Mouse (Mus musculus) Muller cell, postnatal 12 days (primary cell): ENCODE measurements around the gene Sys1.

ENCODE experiments used
- DNase-seq: peaks from one replicate; pipeline ENCODE4 v3.0.0-alpha.2; 2015; ENCODE audit errors: inconsistent ontology term

The Sys1 gene

GRCm38 (mm10) chr2:164497691-164498268, 41.0 kb downstream of the Sys1 start:
- no peak for DNase-seq

GRCm38 (mm10) chr2:164499317-164499716, 42.6 kb downstream of the Sys1 start:
- DNase-seq = no peak

- DNase-seq = no peak
Observed at GRCm38 (mm10) chr2:164500511-164500910, 43.7 kb downstream of the Sys1 start.

GRCm38 (mm10) chr2:164504919-164505318, 48.2 kb downstream of the Sys1 start:
- DNase-seq = no peak

GRCm38 (mm10) chr2:164505619-164506347, 49.0 kb downstream of the Sys1 start:
- no peak for DNase-seq

GRCm38 (mm10) chr2:164507811-164508210, 51.0 kb downstream of the Sys1 start:
- DNase-seq = no peak

- DNase-seq = no peak
Observed at GRCm38 (mm10) chr2:164510621-164511190, 53.9 kb downstream of the Sys1 start.

GRCm38 (mm10) chr2:164512121-164512909, 55.6 kb downstream of the Sys1 start:
- no peak for DNase-seq

GRCm38 (mm10) chr2:164513389-164513788, 56.6 kb downstream of the Sys1 start:
- peak; percentile 93 for DNase-seq

GRCm38 (mm10) chr2:164514916-164515315, 58.2 kb downstream of the Sys1 start:
- DNase-seq = no peak

- DNase-seq = no peak
Observed at GRCm38 (mm10) chr2:164515897-164516296, 59.1 kb downstream of the Sys1 start.

- peak; percentile 48 for DNase-seq
Observed at GRCm38 (mm10) chr2:164516592-164516991, 59.8 kb downstream of the Sys1 start.

GRCm38 (mm10) chr2:164517485-164518221, 60.9 kb downstream of the Sys1 start:
- DNase-seq = peak; percentile 52

- DNase-seq = no peak
Observed at GRCm38 (mm10) chr2:164518266-164519170, 61.8 kb downstream of the Sys1 start.

- DNase-seq = no peak
Observed at GRCm38 (mm10) chr2:164519171-164519526, 62.4 kb downstream of the Sys1 start.

- DNase-seq = peak; percentile 77
Observed at GRCm38 (mm10) chr2:164520782-164521181, 64.0 kb downstream of the Sys1 start.

GRCm38 (mm10) chr2:164521841-164522240, 65.1 kb downstream of the Sys1 start:
- DNase-seq = peak; percentile 90

GRCm38 (mm10) chr2:164522280-164522679, 65.5 kb downstream of the Sys1 start:
- DNase-seq = no peak

- DNase-seq = no peak
Observed at GRCm38 (mm10) chr2:164523301-164523773, 66.6 kb downstream of the Sys1 start.

GRCm38 (mm10) chr2:164528557-164528956, 71.8 kb downstream of the Sys1 start:
- DNase-seq = no peak
